Mouse (Mus musculus) lung, postnatal 0 days (tissue): ENCODE measurements around the gene Plpp1. TPM values are rescaled to one million over a fixed set of nuclear protein-coding genes. Genes with fewer than 3 reads are reported as not detected.

ENCODE experiments used
- ATAC-seq: fragments of 200-750 bp; cut with Nextera tagmentation; 2 replicates; pipeline ENCODE4 v1.8.0; 2017; ENCODE audit warnings: moderate library complexity
- DNase-seq: peaks from one replicate; pipeline ENCODE4 v3.0.0-alpha.2; 2016; ENCODE audit warnings: low spot score
- H3K27ac ChIP-seq: fragments of 300-500 bp; sonication (generic); 2 replicates; pipeline ENCODE4 v1.5.1; 2014; ENCODE audit warnings: antibody characterized with exemption, mild to moderate bottlenecking, low read length, mixed read lengths
- H3K27me3 ChIP-seq: fragments of 300-500 bp; sonication (generic); replicated peaks from 2 replicates; pipeline ENCODE4 v1.6.1; 2014; ENCODE audit warnings: low read length, mixed read lengths; ENCODE audit not compliant: insufficient read depth
- H3K36me3 ChIP-seq: fragments of 300-500 bp; sonication (generic); 2 replicates; pipeline ENCODE4 v1.6.1; 2014; ENCODE audit warnings: low read length, mixed read lengths; ENCODE audit not compliant: insufficient read depth
- H3K4me1 ChIP-seq: fragments of 300-500 bp; sonication (generic); 2 replicates; pipeline ENCODE4 v1.6.1; 2014; ENCODE audit warnings: antibody characterized with exemption, low read depth, low read length, mixed read lengths; ENCODE audit not compliant: insufficient read depth
- H3K4me2 ChIP-seq: fragments of 300-500 bp; sonication (generic); replicated peaks from 2 replicates; pipeline ENCODE4 v1.6.1; 2014; ENCODE audit warnings: low read depth, mild to moderate bottlenecking, low read length, moderate library complexity, mixed read lengths
- H3K4me3 ChIP-seq: fragments of 300-500 bp; sonication (generic); 2 replicates; pipeline ENCODE4 v1.5.1; 2014; ENCODE audit warnings: low read depth, low read length
- H3K9ac ChIP-seq: fragments of 300-500 bp; sonication (generic); replicated peaks from 2 replicates; pipeline ENCODE4 v1.6.1; 2014; ENCODE audit warnings: low read depth, mild to moderate bottlenecking
- H3K9me3 ChIP-seq: fragments of 300-500 bp; sonication (generic); 2 replicates; pipeline ENCODE4 v1.6.1; 2016; ENCODE audit warnings: low read length, mixed read lengths
- CTCF ChIP-seq: IDR thresholded peaks from 2 replicates; pipeline ENCODE4 v1.5.1; 2016; ENCODE audit warnings: antibody characterized with exemption, mild to moderate bottlenecking
- EP300 ChIP-seq: IDR thresholded peaks from 2 replicates; pipeline ENCODE4 v1.6.1; 2016; ENCODE audit warnings: antibody characterized with exemption, mild to moderate bottlenecking, control low read depth
- WGBS: fragments of 180-500 bp; shearing (Covaris S2); extraction: QIAGEN DNeasy Blood & Tissue Kit; methylation state at CpG from one replicate; pipeline ENCODE4 v1.1.7; 2014; 5-methylcytosine and 5-hydroxymethylcytosine counted together
- polyA plus RNA-seq: library from polyadenylated mRNA; unstranded; fragments of >200 nt; fragmentation: Nextera tagmentation; extraction: Ambion mirVana; gene quantifications from 2 replicates; pipeline ENCODE4 v1.2.1, GENCODE M21; 2015

Plpp1 gene
- 247 and 292 TPM in 2 replicates for polyA plus RNA-seq

DNA sequence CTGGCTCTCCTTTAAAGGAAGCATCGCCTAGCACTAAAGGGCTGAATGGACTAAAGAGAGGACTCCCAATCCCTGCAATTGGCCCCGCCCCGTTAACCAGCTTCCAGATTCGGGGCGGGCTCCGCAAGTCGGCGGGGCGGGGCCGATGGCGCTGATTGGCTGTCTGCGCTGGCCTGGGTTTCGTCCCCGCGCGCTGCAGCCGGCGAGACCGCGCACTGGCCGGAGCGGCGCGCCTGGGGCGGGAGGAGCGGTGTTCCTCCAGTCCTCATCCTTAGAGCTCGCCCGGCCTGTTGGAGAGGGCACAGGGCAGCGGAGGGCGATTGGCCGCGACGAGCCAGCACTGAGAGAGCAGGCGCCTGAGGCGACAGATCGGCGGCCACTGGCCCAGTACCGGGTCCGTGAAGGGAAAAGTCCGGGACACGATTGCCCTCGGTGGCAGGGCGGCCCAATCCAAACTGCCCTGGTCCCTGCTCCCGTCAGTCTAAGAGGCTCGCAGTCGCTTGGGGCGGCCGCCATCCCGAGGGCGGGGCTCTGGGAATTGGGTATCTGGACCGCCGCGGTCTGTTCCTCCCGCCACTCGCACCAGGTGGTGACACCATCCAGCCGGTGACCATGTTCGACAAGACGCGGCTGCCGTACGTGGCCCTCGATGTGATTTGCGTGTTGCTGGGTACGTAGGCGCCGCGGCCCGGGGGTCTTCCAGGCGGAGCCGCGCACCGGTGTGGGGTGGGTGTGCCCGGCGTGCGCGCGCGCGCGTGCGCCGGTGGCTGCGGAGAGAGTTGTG is at the start of gene Plpp1:
TSS of gene Plpp1 (plus strand) at position 196 of the 784 bp plus-strand sequence.
- peak within 1 kb of the TSS; percentile 83 for H3K9ac ChIP-seq
- TF ChIP-seq CTCF (no peak), EP300 (no peak)
- WGBS: under 1% methylated on average over 70 of the region's 83 CpGs

DNA sequence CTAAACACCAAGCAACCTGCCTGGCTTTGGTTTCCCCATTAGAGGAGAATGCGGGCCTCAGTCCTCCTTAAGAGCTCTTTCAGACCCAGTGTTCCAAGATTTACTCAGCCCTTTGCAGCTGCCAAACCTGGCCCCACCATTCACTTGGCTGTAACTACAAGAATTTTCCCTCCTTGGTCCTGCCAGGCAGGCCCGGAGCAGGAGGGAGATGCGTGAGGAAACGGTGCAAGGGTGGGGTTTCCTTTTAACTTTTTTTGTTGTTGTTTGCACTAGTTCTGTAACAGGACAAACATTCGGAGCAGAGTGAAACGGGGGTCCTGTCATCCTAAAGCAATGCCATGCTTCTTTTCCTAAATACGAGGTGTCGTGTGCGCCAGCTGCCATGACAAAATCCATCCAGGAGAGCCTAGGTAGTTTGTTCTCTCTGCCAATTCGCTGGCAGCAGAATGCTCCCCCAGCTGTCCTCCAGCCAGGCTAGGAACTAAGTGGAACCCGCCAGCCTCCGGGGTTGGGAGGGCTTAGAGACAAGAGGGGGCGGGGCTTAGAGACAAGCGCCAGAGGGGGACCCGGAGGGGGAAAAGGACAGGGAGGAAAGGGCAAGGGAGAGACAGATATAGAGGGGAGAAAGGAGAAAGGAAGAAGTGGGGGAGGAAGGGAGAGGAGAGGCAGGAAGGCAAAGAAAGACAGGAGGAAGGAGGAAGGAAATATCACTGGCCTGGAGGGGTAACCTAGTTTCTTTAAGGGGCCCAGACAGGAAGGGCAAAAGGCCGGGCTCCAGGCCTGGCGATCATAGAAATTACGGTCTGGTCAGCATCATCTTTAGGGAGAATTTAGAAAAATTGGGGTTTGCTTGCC is 48.9 kb upstream of the Plpp1 start:
- H3K4me3 ChIP-seq: no peak overlapping the region
- 0 out of 2 replicates have a peak, but pooled peaks have one; percentile 9 for TF ChIP-seq CTCF
- peak; percentile 89 for TF ChIP-seq EP300
- no peaks in the 10 kb centered on the region for H3K9me3 ChIP-seq
- 7% methylated on average over 18 of the region's 18 CpGs for WGBS
- H3K9ac ChIP-seq: no peak overlapping the region
- DNase-seq (peak; percentile 82), ATAC-seq (peak; percentile 51)
- H3K27me3 ChIP-seq: no peaks in the 10 kb centered on the region
- H3K4me2 ChIP-seq: peak overlapping the region; percentile 31
- no peaks in the 10 kb centered on the region for H3K36me3 ChIP-seq
- H3K27ac ChIP-seq: peak overlapping the region; percentile 85
- H3K4me1 ChIP-seq: peaks cover 13% of the 10 kb centered on the region; the same call in 1 of the 2 replicates

More for the DNA sequence above, at the start of gene Plpp1:
- H3K36me3 ChIP-seq: peaks cover 4% of the 10 kb centered on the region; the same call in 1 of the 2 replicates
- no peaks in the 10 kb centered on the region for H3K27me3 ChIP-seq
- ATAC-seq (peak; percentile 99), DNase-seq (peak; percentile 98)
- peak within 1 kb of the TSS; percentile 81 for H3K4me2 ChIP-seq
- H3K27ac ChIP-seq: peak within 1 kb of the TSS; percentile 95
- peak within 1 kb of the TSS; percentile 87 for H3K4me3 ChIP-seq
- H3K9me3 ChIP-seq: no peaks in the 10 kb centered on the region
- no peaks in the 10 kb centered on the region for H3K4me1 ChIP-seq

GRCm38 (mm10) chr13:112752309-112752975 is 48.1 kb upstream of the Plpp1 start:
- WGBS: 57% methylated on average over 11 of the region's 11 CpGs
- Histone ChIP-seq H3K4me2 (no peak overlapping the region; the same call in 1 of the 2 replicates), H3K9ac (no peak overlapping the region), H3K27me3 (no peaks in the 10 kb centered on the region), H3K4me1 (peaks cover 10% of the 10 kb centered on the region; the same call in 1 of the 2 replicates), H3K4me3 (no peak overlapping the region), H3K36me3 (no peaks in the 10 kb centered on the region), H3K27ac (peak overlapping the region; percentile 85), H3K9me3 (no peaks in the 10 kb centered on the region)
- no peak for ATAC-seq
- no peak for DNase-seq
- TF ChIP-seq CTCF (no peak), EP300 (no peak)

- ATAC-seq: peak; percentile 79
- 56% methylated on average over 9 of the region's 9 CpGs for WGBS
Observed at GRCm38 (mm10) chr13:112753522-112753921, 47.1 kb upstream of the Plpp1 start.

DNA sequence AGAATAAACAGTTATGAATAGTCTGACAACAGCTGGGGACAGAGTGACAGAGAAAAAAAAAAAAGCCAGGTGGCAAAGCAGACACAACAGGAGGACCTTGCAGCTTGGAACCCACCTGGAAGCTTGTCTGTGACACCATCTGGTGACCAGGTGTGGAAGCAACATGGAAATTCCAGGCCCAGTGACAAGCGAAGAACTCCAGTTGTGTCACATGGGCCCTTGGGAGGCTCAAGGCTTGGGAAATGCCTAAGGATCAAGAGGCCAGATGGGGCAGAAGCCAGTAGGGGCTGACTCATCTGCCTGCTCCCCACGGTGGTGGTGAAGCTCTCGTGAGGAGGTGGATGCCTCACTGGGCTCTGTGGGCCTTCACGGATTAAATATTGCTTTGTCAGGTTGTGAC is 45.7 kb upstream of the Plpp1 start:
- H3K4me1 ChIP-seq: peaks cover 10% of the 10 kb centered on the region; the same call in 1 of the 2 replicates
- TF ChIP-seq EP300: no peak
- TF ChIP-seq CTCF: no peak

More at GRCm38 (mm10) chr13:112753522-112753921, 47.1 kb upstream of the Plpp1 start:
- Histone ChIP-seq H3K27ac (peak overlapping the region; percentile 85), H3K4me3 (no peak overlapping the region), H3K9me3 (no peaks in the 10 kb centered on the region), H3K27me3 (no peaks in the 10 kb centered on the region), H3K9ac (no peak overlapping the region), H3K36me3 (no peaks in the 10 kb centered on the region), H3K4me1 (peaks cover 10% of the 10 kb centered on the region; the same call in 1 of the 2 replicates), H3K4me2 (no peak overlapping the region)
- peak; percentile 64 for DNase-seq
- TF ChIP-seq CTCF (no peak), EP300 (peak; percentile 99)

More for the DNA sequence above, 45.7 kb upstream of the Plpp1 start:
- Histone ChIP-seq H3K9me3 (no peaks in the 10 kb centered on the region), H3K4me2 (no peak overlapping the region), H3K9ac (no peak overlapping the region), H3K36me3 (no peaks in the 10 kb centered on the region), H3K27me3 (no peaks in the 10 kb centered on the region), H3K4me3 (no peak overlapping the region), H3K27ac (0 out of 2 replicates have a peak overlapping the region, but pooled peaks have one; percentile 26)
- WGBS: 54% methylated on average over 4 of the region's 4 CpGs
- ATAC-seq (no peak), DNase-seq (no peak)
